Mouse (Mus musculus) ES-Bruce4 (cell line): ENCODE data around the gene Serpinb1a.

ENCODE experiments used
- CTCF ChIP-seq: IDR thresholded peaks from one replicate; pipeline ENCODE4 v1.8.1; 2011; ENCODE audit warnings: low read depth, low read length
- EP300 ChIP-seq: IDR thresholded peaks from 2 replicates; pipeline ENCODE4 v1.6.1; 2011; ENCODE audit warnings: low read depth, low read length; ENCODE audit not compliant: insufficient read depth
- POLR2A ChIP-seq: IDR thresholded peaks from one replicate; pipeline ENCODE4 v1.8.1; 2011; ENCODE audit warnings: low read length; ENCODE audit not compliant: insufficient read depth

DNA sequence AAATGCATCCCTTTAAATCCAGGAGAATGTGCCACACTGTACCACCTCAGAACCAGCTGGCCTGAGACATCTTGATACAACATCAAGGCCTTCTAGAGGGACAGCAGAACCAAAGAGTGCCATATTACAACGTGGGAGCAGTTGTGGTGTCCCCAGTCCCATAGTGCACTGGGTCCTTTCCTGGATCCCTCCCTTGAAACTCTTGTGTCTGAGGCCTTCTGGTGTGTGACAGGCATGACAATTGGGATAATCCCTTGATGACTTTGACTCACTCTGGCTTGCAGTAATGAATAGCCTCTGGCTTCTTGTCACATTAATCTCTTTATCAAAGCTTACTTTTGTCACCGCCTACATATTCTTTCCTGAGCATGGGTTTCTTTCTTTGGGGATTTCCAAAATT is 16.0 kb upstream of the Serpinb1a start:
- TF ChIP-seq CTCF, result no peak
- TF ChIP-seq EP300, result no peak
- no peak for TF ChIP-seq POLR2A
